Mouse (Mus musculus) mature B cell (primary cell): ENCODE measurements around the gene Grik1.

Experiments used
- in situ Hi-C: fragments of 300-500 bp; cut with MboI; formaldehyde crosslinking; loops from 2 replicates; pipeline ENCODE4 v1.14.3; 2019

Grik1 gene

GRCm38 (mm10) chr16:87961419-87961818, 328.6 kb downstream of the Grik1 start:
- in situ Hi-C loops, result no loop called here

GRCm38 (mm10) chr16:87957449-87957848, 332.6 kb downstream of the Grik1 start:
- in situ Hi-C loops, result no loop called here

GRCm38 (mm10) chr16:87956178-87956577, 333.9 kb downstream of the Grik1 start:
- in situ Hi-C loops, result no loop called here

GRCm38 (mm10) chr16:87954715-87955441, 335.2 kb downstream of the Grik1 start:
- in situ Hi-C loops, result no loop called here

- in situ Hi-C loops, result no loop called here
Observed at GRCm38 (mm10) chr16:87953176-87953575, 336.9 kb downstream of the Grik1 start.

GRCm38 (mm10) chr16:87949881-87950280, 340.2 kb downstream of the Grik1 start:
- in situ Hi-C loops, result no loop called here

- in situ Hi-C loops, result no loop called here
Observed at GRCm38 (mm10) chr16:87948122-87948521, 341.9 kb downstream of the Grik1 start.

GRCm38 (mm10) chr16:87944318-87944717, 345.7 kb downstream of the Grik1 start:
- in situ Hi-C loops, result no loop called here

GRCm38 (mm10) chr16:87942103-87942865, 347.8 kb downstream of the Grik1 start:
- in situ Hi-C loops, result no loop called here

- in situ Hi-C loops, result no loop called here
Observed at GRCm38 (mm10) chr16:87934685-87935084, 355.4 kb downstream of the Grik1 start.

GRCm38 (mm10) chr16:87931358-87931757, 358.7 kb downstream of the Grik1 start:
- in situ Hi-C loops, result no loop called here

GRCm38 (mm10) chr16:87930519-87930918, 359.5 kb downstream of the Grik1 start:
- in situ Hi-C loops, result no loop called here

- in situ Hi-C loops, result no loop called here
Observed at GRCm38 (mm10) chr16:87928671-87929070, 361.4 kb downstream of the Grik1 start.

- in situ Hi-C loops, result no loop called here
Observed at GRCm38 (mm10) chr16:87917897-87918296, 372.2 kb downstream of the Grik1 start.

GRCm38 (mm10) chr16:87917157-87917546, 372.9 kb downstream of the Grik1 start:
- in situ Hi-C loops, result no loop called here

GRCm38 (mm10) chr16:87916209-87917156, 373.6 kb downstream of the Grik1 start:
- in situ Hi-C loops, result no loop called here

GRCm38 (mm10) chr16:87915156-87915555, 374.9 kb downstream of the Grik1 start:
- in situ Hi-C loops, result no loop called here

- in situ Hi-C loops, result no loop called here
Observed at GRCm38 (mm10) chr16:87913781-87914180, 376.3 kb downstream of the Grik1 start.

GRCm38 (mm10) chr16:87911201-87911600, 378.9 kb downstream of the Grik1 start:
- in situ Hi-C loops, result no loop called here

- in situ Hi-C loops, result no loop called here
Observed at GRCm38 (mm10) chr16:87902049-87902448, 388.0 kb downstream of the Grik1 start.

- in situ Hi-C loops, result no loop called here
Observed at GRCm38 (mm10) chr16:87901189-87901588, 388.9 kb downstream of the Grik1 start.

- in situ Hi-C loops, result no loop called here
Observed at GRCm38 (mm10) chr16:87875927-87876326, 414.1 kb downstream of the Grik1 start.
